Mouse (Mus musculus) stomach, embryonic 16.5 days (tissue): ENCODE measurements around the gene Cdh5. TPM values are rescaled to one million over a fixed set of nuclear protein-coding genes. Genes with fewer than 3 reads are reported as not detected.
A peak's percentile ranks its signal among the peaks of the same experiment; 100 is the strongest.

Experiments
- ATAC-seq: fragments of 200-750 bp; cut with Nextera tagmentation; 2 replicates; pipeline ENCODE4 v1.8.0; 2017; ENCODE audit warnings: moderate number of reproducible peaks, moderate TSS enrichment; ENCODE audit not compliant: insufficient read depth, low FRiP score
- H3K27ac ChIP-seq: fragments of 300-500 bp; sonication (generic); 2 replicates; pipeline ENCODE4 v1.5.1; 2014; ENCODE audit warnings: low read length
- H3K27me3 ChIP-seq: fragments of 300-500 bp; sonication (generic); 2 replicates; pipeline ENCODE4 v1.6.1; 2014; ENCODE audit warnings: low read length, control low read depth, mixed read lengths; ENCODE audit not compliant: control insufficient read depth, insufficient read depth
- H3K36me3 ChIP-seq: fragments of 300-500 bp; sonication (generic); 2 replicates; pipeline ENCODE4 v1.6.1; 2014; ENCODE audit warnings: low read length; ENCODE audit not compliant: control insufficient read depth, insufficient read depth
- H3K4me1 ChIP-seq: fragments of 300-500 bp; sonication (generic); 2 replicates; pipeline ENCODE4 v1.6.1; 2014; ENCODE audit warnings: low read length, control low read depth, mixed read lengths; ENCODE audit not compliant: control insufficient read depth, insufficient read depth
- H3K4me2 ChIP-seq: fragments of 300-500 bp; sonication (generic); 2 replicates; pipeline ENCODE4 v1.6.1; 2014; ENCODE audit warnings: low read depth, low read length, mixed read lengths
- H3K4me3 ChIP-seq: fragments of 300-500 bp; sonication (generic); replicated peaks from 2 replicates; pipeline ENCODE4 v1.5.1; 2014; ENCODE audit warnings: mild to moderate bottlenecking, low read length
- H3K9ac ChIP-seq: fragments of 300-500 bp; sonication (generic); 2 replicates; pipeline ENCODE4 v1.6.1; 2014; ENCODE audit warnings: low read length
- H3K9me3 ChIP-seq: fragments of 300-500 bp; sonication (generic); replicated peaks from 2 replicates; pipeline ENCODE4 v1.6.1; 2016; ENCODE audit warnings: low read length, control low read depth; ENCODE audit not compliant: control insufficient read depth
- WGBS: fragments of 180-500 bp; shearing (Covaris S2); extraction: QIAGEN DNeasy Blood & Tissue Kit; methylation state at CpG from one replicate; pipeline ENCODE4 v1.1.7; 2014; 5-methylcytosine and 5-hydroxymethylcytosine counted together
- polyA plus RNA-seq: library from polyadenylated mRNA; unstranded; fragments of >200 nt; fragmentation: Nextera tagmentation; extraction: Ambion mirVana; gene quantifications from 2 replicates; pipeline ENCODE4 v1.2.1, GENCODE M21; 2015

The Cdh5 gene
- 25.1 TPM in 2 replicates for polyA plus RNA-seq

DNA sequence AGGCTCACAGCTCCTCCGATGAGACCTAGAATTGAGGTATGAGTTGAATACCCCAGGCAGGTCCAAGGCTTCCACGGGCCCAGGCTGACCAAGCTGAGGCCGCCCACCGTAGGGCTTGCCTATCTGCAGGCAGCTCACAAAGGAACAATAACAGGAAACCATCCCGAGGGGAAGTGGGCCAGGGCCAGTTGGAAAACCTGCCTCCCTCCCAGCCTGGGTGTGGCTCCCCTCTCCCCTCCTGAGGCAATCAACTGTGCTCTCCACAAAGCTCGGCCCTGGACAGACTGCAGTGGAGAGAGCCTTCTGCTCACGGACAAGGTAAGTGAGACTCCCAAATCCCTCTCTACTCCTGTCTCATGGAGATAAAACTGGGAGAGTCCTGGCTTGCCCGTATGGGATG, at the start of gene Cdh5:
Cdh5 (plus strand) TSS at position 211 of the 400 bp plus-strand sequence.
- Histone ChIP-seq H3K4me1 (peaks cover 7% of the 10 kb centered on the region; the same call in 1 of the 2 replicates), H3K27me3 (no peaks in the 10 kb centered on the region), H3K9ac (no peak within 1 kb of the TSS; the same call in 1 of the 2 replicates), H3K4me2 (no peak within 1 kb of the TSS), H3K9me3 (no peaks in the 10 kb centered on the region), H3K36me3 (no peaks in the 10 kb centered on the region), H3K4me3 (peak within 1 kb of the TSS; percentile 19), H3K27ac (no peak within 1 kb of the TSS)
- 55% methylated on average over 8 of the region's 8 CpGs for WGBS
- no peak for ATAC-seq

DNA sequence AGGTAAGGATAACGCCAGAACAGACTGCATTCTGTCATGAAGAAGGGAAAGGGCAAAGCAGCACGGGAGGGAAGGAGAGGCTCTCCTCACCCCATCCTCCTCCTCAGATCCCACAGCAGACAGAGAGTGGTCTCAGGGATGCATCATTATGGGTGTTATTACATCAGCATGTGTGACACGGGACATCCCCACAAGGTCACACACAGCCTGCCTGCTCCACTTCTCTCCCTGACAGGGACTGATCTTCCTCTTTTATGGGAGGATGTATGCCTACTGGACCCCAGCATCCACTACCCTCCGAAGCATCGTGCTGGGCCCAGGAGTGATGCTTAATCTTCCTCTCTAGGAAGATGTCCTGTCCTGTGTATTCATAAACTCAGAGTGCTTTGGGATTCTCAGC, 41.5 kb upstream of the Cdh5 start:
- Histone ChIP-seq H3K4me1 (peaks cover 15% of the 10 kb centered on the region), H3K4me2 (no peak overlapping the region), H3K27ac (no peak overlapping the region), H3K9me3 (no peaks in the 10 kb centered on the region), H3K27me3 (no peaks in the 10 kb centered on the region), H3K36me3 (no peaks in the 10 kb centered on the region), H3K4me3 (no peak overlapping the region), H3K9ac (no peak overlapping the region)
- no peak for ATAC-seq
- WGBS = 64% methylated on average over 5 of the region's 5 CpGs

DNA sequence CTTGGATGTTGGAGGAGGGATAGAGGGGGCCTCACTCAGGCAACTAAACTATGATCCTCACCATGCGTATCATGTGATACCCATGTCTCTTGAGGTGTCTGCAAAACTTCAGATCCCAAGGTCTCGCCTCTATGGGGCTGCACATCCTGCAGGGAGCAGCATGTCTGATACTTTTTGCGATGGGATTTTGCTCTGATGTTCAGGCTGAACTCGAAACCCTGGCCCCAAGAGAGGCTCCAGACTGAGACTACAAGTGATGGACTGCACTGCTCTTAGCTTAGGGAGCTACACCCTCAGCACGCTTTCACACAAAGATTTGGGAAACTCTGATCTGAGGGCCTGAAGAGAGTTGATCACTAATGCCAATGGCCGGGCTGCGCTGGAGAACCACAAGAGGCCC, 41.0 kb upstream of the Cdh5 start:
- no peak overlapping the region for H3K4me3 ChIP-seq
- H3K4me1 ChIP-seq = peaks cover 15% of the 10 kb centered on the region
- no peaks in the 10 kb centered on the region for H3K36me3 ChIP-seq
- no peaks in the 10 kb centered on the region for H3K9me3 ChIP-seq
- H3K4me2 ChIP-seq = no peak overlapping the region
- WGBS = 78% methylated on average over 7 of the region's 7 CpGs
- ATAC-seq = no peak
- H3K27ac ChIP-seq = no peak overlapping the region
- no peak overlapping the region for H3K9ac ChIP-seq
- H3K27me3 ChIP-seq = no peaks in the 10 kb centered on the region

DNA sequence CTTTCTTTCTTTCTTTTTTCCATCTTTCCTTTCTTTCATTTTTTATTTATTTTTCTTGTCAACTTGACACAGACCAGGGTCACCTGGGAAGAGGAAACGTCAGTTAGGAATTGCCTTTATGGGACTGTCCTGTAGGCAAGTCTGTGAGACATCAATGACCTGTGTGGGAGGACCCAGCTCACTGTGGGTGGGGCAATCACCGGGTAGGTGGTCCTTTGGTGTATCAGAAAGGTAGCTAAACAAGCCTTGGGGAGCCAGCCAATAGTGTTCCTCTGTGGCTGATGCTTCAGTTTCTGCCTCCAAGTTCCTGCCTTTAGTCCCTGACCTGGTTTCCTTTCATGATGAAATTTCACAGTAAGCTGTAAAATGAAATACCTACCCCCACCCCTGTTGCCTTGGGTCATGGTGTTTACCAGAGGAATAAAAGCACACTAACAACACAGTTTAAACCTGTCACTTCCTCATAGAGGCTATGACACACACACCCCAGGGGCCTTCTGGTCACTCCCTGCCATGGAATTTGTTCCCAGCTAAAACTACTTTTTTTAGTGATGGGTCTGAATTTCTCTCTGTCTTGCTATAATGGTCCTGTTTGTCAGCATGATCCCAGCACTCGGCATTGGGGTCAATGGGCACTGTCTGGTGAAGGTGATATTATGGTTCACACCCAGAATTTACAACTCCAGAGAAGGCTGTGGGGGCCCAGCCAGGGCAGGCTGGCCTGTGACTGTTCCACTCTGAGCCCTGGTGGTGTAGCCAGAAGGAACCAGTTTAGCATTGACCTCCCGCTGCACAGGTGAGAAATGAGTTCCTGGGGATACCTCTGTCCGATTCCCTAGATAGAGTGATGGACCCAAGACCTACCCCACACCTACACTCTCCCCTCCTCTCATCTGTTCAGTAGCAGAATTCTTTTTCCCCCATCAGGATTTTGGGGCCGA, 40.1 kb upstream of the Cdh5 start:
- ATAC-seq = peak; percentile 70; the same call in 1 of the 2 replicates
- H3K4me3 ChIP-seq = no peak overlapping the region
- 50% methylated on average over 6 of the region's 6 CpGs for WGBS

DNA sequence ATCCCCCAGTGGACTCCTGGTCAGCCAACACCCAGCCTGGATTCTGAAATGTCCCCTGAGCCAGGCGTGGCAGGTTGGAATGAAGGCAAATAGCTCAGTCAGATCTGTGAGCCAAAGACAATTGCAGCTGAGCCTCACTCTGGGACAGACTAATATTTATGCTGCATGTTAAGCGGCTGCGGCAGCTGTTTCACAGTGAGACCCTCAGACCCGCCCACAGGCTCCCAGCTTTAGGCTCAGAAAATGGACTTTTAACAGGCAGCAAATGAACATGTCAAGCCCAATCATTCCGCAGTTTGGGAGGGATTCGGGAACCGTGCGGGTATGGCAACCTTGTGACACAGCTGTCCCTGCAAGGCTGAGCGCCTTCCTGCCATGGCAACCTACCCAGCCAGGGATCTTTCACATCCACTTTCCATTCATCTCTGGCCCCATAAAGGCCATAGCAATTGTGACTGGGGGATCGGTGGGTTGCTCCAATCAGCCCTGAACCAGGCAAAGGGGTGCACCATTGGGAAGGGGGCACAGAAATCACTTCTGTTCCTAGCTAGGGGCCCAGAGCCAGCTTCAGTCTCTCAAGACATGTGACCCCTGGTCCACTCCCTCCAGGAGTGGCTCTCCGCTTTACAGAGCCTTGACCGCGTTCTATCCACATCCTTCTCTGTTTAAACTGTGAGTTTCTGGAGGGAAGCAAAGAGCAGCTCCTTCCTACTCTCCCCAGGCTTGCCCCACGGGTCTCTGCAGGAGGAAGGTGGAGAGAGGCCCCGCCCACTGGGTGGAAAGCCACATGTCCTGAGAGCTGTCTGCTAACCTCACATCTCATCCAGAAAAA, 39.2 kb upstream of the Cdh5 start:
- Histone ChIP-seq H3K4me3 (no peak overlapping the region), H3K4me1 (peaks cover 15% of the 10 kb centered on the region), H3K9me3 (no peaks in the 10 kb centered on the region), H3K36me3 (no peaks in the 10 kb centered on the region), H3K27ac (peak overlapping the region; percentile 48), H3K4me2 (no peak overlapping the region), H3K27me3 (no peaks in the 10 kb centered on the region), H3K9ac (no peak overlapping the region)
- peak; percentile 35; the same call in 1 of the 2 replicates for ATAC-seq
- WGBS = 44% methylated on average over 15 of the region's 15 CpGs

More for the DNA sequence above, 40.1 kb upstream of the Cdh5 start:
- H3K4me1 ChIP-seq = peaks cover 15% of the 10 kb centered on the region
- no peaks in the 10 kb centered on the region for H3K27me3 ChIP-seq
- no peaks in the 10 kb centered on the region for H3K36me3 ChIP-seq
- no peak overlapping the region for H3K4me2 ChIP-seq
- no peak overlapping the region for H3K9ac ChIP-seq
- H3K27ac ChIP-seq = peak overlapping the region; percentile 48
- no peaks in the 10 kb centered on the region for H3K9me3 ChIP-seq

DNA sequence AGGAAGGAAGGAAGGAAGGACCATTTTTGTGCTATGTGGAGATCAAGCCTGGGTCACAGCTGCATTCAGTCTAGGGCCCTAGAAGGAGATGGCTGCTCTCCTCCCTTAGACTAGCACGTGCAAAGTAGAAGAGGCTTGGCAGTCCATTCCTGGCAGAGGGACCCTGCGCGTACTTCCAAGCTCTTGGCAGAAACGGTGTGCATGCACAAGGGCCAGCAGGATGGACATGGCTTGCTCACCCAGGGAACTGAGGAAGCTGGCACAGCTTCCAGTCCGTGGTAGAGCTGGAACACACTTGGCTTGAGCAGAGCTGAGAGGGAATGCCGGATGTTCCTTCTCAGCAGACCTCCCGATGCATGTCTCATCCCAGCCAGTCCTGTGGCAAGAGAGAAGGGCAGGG, 36.2 kb upstream of the Cdh5 start:
- H3K4me3 ChIP-seq = no peak overlapping the region
- 79% methylated on average over 7 of the region's 7 CpGs for WGBS
- ATAC-seq = no peak

DNA sequence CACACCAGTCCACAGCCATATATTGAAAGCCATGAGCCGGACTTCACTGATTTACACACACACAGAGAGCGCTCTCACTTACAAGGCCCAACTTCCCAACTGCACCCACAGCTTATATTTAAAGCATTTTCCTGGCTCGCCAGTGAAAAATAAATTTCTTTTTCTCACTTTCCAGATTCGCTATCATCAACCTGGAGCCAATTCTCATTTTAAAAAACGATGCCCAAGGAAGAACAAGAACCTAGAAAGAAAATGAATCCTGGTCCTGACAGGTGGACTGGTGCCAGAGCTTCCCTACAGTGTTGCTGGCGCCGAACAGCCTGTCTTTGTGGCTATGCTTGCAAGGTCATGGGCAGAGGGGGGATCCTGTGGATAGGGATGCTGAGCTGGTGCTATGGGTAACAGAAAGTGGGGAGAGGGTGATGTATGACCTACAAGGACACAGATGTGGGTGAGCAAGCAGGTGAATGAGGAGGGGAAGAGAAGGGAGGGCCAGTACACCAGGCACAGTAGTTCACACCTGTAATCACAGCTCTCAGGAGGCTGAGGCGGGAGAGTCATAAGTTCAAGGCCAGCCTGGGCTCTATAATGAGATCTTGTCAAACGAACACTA, 35.4 kb upstream of the Cdh5 start:
- no peak overlapping the region for H3K9ac ChIP-seq
- H3K27ac ChIP-seq = no peak overlapping the region
- ATAC-seq = no peak
- no peaks in the 10 kb centered on the region for H3K36me3 ChIP-seq
- 86% methylated on average over 9 of the region's 9 CpGs for WGBS
- no peak overlapping the region for H3K4me2 ChIP-seq
- no peak overlapping the region for H3K4me3 ChIP-seq
- H3K27me3 ChIP-seq = no peaks in the 10 kb centered on the region
- peaks cover 15% of the 10 kb centered on the region for H3K4me1 ChIP-seq
- H3K9me3 ChIP-seq = no peaks in the 10 kb centered on the region

More for the DNA sequence above, 36.2 kb upstream of the Cdh5 start:
- H3K9ac ChIP-seq = no peak overlapping the region
- H3K36me3 ChIP-seq = no peaks in the 10 kb centered on the region
- H3K4me1 ChIP-seq = peaks cover 15% of the 10 kb centered on the region
- H3K9me3 ChIP-seq = no peaks in the 10 kb centered on the region
- H3K4me2 ChIP-seq = no peak overlapping the region
- no peak overlapping the region for H3K27ac ChIP-seq
- H3K27me3 ChIP-seq = no peaks in the 10 kb centered on the region

DNA sequence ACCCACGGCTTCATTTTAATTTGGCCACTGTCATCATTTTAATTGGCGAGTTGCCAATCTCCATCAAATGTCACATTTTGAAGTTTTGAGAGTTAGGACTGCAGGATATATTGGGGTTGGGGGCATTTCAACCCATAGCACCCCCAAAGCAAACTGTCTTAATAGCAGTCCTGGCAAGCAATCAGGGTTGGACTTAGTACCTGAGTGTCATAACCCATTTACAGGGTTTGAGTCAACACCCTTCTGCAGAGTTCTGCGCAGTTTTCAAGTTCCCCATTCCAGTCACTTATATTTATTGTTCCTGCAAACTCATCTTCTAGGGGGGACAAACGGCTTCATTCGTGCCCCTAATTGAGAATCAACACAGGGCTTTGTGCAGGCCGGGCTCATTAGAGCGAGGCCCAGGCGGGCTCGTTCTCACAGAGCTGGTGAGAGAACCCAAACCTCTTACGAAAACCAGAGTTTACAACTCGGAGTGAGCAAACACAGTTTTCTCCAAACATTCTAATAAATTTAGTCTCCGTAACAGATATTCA, 34.0 kb upstream of the Cdh5 start:
- H3K9ac ChIP-seq = no peak overlapping the region
- ATAC-seq = no peak
- H3K27me3 ChIP-seq = no peaks in the 10 kb centered on the region
- WGBS = 68% methylated on average over 12 of the region's 12 CpGs
- H3K27ac ChIP-seq = no peak overlapping the region
- no peak overlapping the region for H3K4me2 ChIP-seq
- H3K4me1 ChIP-seq = peaks cover 2% of the 10 kb centered on the region; the same call in 1 of the 2 replicates
- no peak overlapping the region for H3K4me3 ChIP-seq
- no peaks in the 10 kb centered on the region for H3K9me3 ChIP-seq
- no peaks in the 10 kb centered on the region for H3K36me3 ChIP-seq
